Mouse (Mus musculus) G1E (cell line): ENCODE measurements at regions not wholly inside any gene's neighbourhood (a gene's known extent, or its start where the extent isn't known, plus 50 kb on each side); places are given as distances from the start of the nearest gene placed in this dataset.

ENCODE experiments used
- ATAC-seq: 2 replicates; pipeline ENCODE4 v1.8.0; 2016; ENCODE audit warnings: mild to moderate bottlenecking; ENCODE audit not compliant: insufficient number of reproducible peaks, poor library complexity, low FRiP score, severe bottlenecking; ENCODE audit errors: extremely low read depth
- DNase-seq: peaks from one replicate; pipeline ENCODE4 v3.0.0; 2012; ENCODE audit warnings: low spot score
- H3K27me3 ChIP-seq: 2 replicates; pipeline ENCODE4 v1.6.1; 2012; ENCODE audit warnings: mild to moderate bottlenecking, low read length, inconsistent platforms; ENCODE audit not compliant: insufficient read depth
- H3K36me3 ChIP-seq: replicated peaks from 2 replicates; pipeline ENCODE3; 2012; ENCODE audit warnings: mild to moderate bottlenecking, inconsistent platforms
- H3K4me1 ChIP-seq: 2 replicates; pipeline ENCODE4 v1.6.1; 2012; ENCODE audit warnings: low read depth, low read length, inconsistent platforms, mixed read lengths; ENCODE audit not compliant: insufficient read depth
- H3K4me3 ChIP-seq: 2 replicates; pipeline ENCODE4 v1.5.1; 2012; ENCODE audit warnings: low read depth, mild to moderate bottlenecking, inconsistent platforms, low read length, moderate library complexity, mixed read lengths
- H3K9me3 ChIP-seq: replicated peaks from 2 replicates; pipeline ENCODE4 v1.6.1; 2012; ENCODE audit warnings: inconsistent platforms
- CTCF ChIP-seq: IDR thresholded peaks from 2 replicates; pipeline ENCODE4 v1.5.1; 2012; ENCODE audit warnings: low read depth, low read length, inconsistent platforms, mixed read lengths
- GATA1 ChIP-seq: IDR thresholded peaks from 2 replicates; pipeline ENCODE4 v1.6.1; 2012; ENCODE audit warnings: borderline replicate concordance, low read length, inconsistent platforms, mixed read lengths
- GATA2 ChIP-seq: IDR thresholded peaks from 2 replicates; pipeline ENCODE4 v1.6.1; 2012; ENCODE audit warnings: low read depth, low read length, inconsistent platforms, borderline replicate concordance
- POLR2AphosphoS5 ChIP-seq: IDR thresholded peaks from 2 replicates; pipeline ENCODE4 v1.6.1; 2012; ENCODE audit warnings: low read depth, low read length, inconsistent platforms; ENCODE audit not compliant: insufficient replicate concordance
- TAL1 ChIP-seq: conservative IDR thresholded peaks from 2 replicates; pipeline ENCODE4 v1.6.1; 2012; ENCODE audit warnings: low read depth, low read length, inconsistent platforms, mixed read lengths

- H3K27me3 ChIP-seq = peaks cover 16% of the 10 kb centered on the region
- ATAC-seq (no peak), DNase-seq (no peak)
- TF ChIP-seq POLR2AphosphoS5 (no peak), GATA2 (no peak), CTCF (no peak), TAL1 (no peak), GATA1 (no peak)
- H3K36me3 ChIP-seq = no peaks in the 10 kb centered on the region
- H3K4me3 ChIP-seq = no peak overlapping the region
- H3K9me3 ChIP-seq = 0 out of 2 replicates have a peak, but pooled peaks cover 3% of the 10 kb centered on the region
- no peaks in the 10 kb centered on the region; the same call in 1 of the 2 replicates for H3K4me1 ChIP-seq
Measured at GRCm38 (mm10) chr16:29931746-29932351, 132.3 kb upstream of the Hes1 start.

GRCm38 (mm10) chr16:29934649-29935048, 129.5 kb upstream of the Hes1 start:
- no peak for ATAC-seq
- Histone ChIP-seq H3K4me3 (no peak overlapping the region), H3K4me1 (peaks cover 7% of the 10 kb centered on the region), H3K36me3 (no peaks in the 10 kb centered on the region), H3K27me3 (peaks cover 34% of the 10 kb centered on the region), H3K9me3 (no peaks in the 10 kb centered on the region)
- TF ChIP-seq POLR2AphosphoS5 (no peak), GATA2 (no peak), TAL1 (no peak)
- no peak for DNase-seq

GRCm38 (mm10) chr16:29938700-29939099, 125.5 kb upstream of the Hes1 start:
- Histone ChIP-seq H3K9me3 (no peaks in the 10 kb centered on the region), H3K36me3 (no peaks in the 10 kb centered on the region), H3K27me3 (peaks cover 39% of the 10 kb centered on the region), H3K4me3 (no peak overlapping the region), H3K4me1 (peaks cover 16% of the 10 kb centered on the region)
- TF ChIP-seq GATA1 = no peak
- DNase-seq (no peak), ATAC-seq (no peak)

- no peak overlapping the region for H3K4me3 ChIP-seq
- peaks cover 18% of the 10 kb centered on the region for H3K4me1 ChIP-seq
- no peaks in the 10 kb centered on the region for H3K9me3 ChIP-seq
- peaks cover 37% of the 10 kb centered on the region for H3K27me3 ChIP-seq
- DNase-seq (no peak), ATAC-seq (no peak)
- TF ChIP-seq GATA2 (no peak), CTCF (no peak), TAL1 (no peak), POLR2AphosphoS5 (no peak), GATA1 (no peak)
- H3K36me3 ChIP-seq = no peaks in the 10 kb centered on the region
Measured at GRCm38 (mm10) chr16:29939331-29939850, 124.8 kb upstream of the Hes1 start.

GRCm38 (mm10) chr16:29939869-29940707, 124.1 kb upstream of the Hes1 start:
- ATAC-seq (no peak), DNase-seq (no peak)
- H3K36me3 ChIP-seq = no peaks in the 10 kb centered on the region
- no peak overlapping the region for H3K4me3 ChIP-seq
- H3K27me3 ChIP-seq = peaks cover 37% of the 10 kb centered on the region
- H3K9me3 ChIP-seq = no peaks in the 10 kb centered on the region
- no peak for TF ChIP-seq TAL1
- TF ChIP-seq POLR2AphosphoS5 = no peak
- H3K4me1 ChIP-seq = peaks cover 25% of the 10 kb centered on the region

- H3K27me3 ChIP-seq = peaks cover 28% of the 10 kb centered on the region
- no peaks in the 10 kb centered on the region for H3K9me3 ChIP-seq
- DNase-seq = no peak
- TF ChIP-seq GATA2 (no peak), TAL1 (no peak), POLR2AphosphoS5 (no peak), CTCF (no peak), GATA1 (no peak)
- no peaks in the 10 kb centered on the region for H3K36me3 ChIP-seq
- peaks cover 44% of the 10 kb centered on the region for H3K4me1 ChIP-seq
- no peak overlapping the region for H3K4me3 ChIP-seq
- ATAC-seq = no peak
Measured at GRCm38 (mm10) chr16:29942111-29942510, 122.1 kb upstream of the Hes1 start.
